Mouse (Mus musculus): ENCODE data around the gene Necap2.

DNA sequence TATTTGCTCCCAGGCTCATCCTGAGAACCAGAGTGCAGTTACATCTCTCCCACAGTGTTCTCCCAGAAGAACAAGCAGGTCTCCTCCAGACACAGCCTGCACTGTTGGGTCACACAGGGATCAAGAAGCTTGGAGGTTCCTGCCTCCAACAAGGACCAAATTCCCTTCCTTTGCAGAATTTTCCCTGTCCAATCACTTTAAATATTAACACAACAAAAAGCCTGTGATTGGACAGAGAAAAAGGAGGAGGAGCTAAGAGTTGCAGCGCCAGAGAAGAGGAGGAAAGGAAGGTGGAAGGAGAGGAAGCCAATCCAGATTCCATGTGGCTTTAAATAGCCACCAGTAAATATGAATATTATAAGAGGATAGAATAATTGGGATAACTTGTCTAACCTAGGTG, 44.9 kb upstream of the Necap2 start:
- TF ChIP-seq GATA1 (IDR thresholded peaks at IDR 0.05; ENCODE audit: low read length), result no peak
- no peak for TF ChIP-seq TAL1 (IDR thresholded peaks at IDR 0.05; ENCODE audit: low read length)

All from erythroblast, embryonic 14.5 days (primary cell).